Mouse (Mus musculus) layer of hippocampus, postnatal 10 days (tissue): ENCODE results near the gene Plekhm2. TPM values are rescaled to one million over a fixed set of nuclear protein-coding genes. Genes with fewer than 3 reads are reported as not detected.
A peak's percentile ranks its signal among the peaks of the same experiment; 100 is the strongest.

Experiments used
- DNase-seq, 2 experiments: peaks; one replicate each; pipeline ENCODE4 v3.0.0; 2021; ENCODE audit warnings: low spot score in 2 of 2
- total RNA-seq, 2 experiments: library from RNA; stranded (reverse); gene quantifications; 2 replicates each; pipeline ENCODE4 v1.2.3; 2021

Gene Plekhm2
- total RNA-seq, 2 experiments from 2014 or later = 55.8 to 57.4 TPM

- no peak for DNase-seq
Measured at GRCm38 (mm10) chr4:141635991-141636390, 28.7 kb downstream of the Plekhm2 start.

DNA sequence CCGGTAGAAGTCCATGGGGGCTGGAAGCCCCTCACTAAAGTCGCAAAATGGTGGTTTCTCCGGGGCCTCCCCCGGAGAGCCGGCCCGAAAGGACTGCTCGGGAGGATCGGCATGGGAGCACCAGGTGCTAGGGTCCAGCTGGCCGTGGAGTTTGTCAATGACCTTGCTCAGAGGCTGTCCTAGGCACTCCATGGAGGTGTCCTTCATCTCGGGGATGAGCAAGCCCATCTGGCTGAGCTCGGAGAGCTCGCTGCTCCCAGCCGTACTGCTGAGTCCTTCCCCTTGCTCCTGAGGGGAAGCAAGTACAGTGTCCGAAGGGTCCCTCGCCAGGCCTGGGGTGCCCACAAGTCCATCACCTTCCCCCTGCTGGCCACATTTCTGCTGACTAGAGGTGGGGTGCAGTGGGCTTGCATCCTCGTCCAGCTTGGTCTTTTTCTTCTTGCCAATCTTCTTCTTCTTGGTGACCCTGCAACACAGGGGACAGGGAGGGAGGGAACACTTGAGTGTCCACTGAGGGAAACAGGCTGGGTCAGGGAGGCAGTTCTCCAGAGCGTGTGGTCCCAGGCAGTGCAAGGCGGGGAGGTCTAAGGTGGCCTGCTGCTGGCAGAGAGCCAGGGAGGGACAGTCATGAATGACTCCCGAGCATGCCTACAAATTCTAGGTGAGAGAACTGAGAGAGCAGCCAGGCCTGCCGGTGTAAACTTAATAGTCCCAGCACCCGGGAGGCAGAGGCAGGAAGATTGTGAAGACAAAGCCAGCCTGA is 32.4 kb downstream of the Plekhm2 start:
- DNase-seq = no peak

- DNase-seq = no peak
Measured at GRCm38 (mm10) chr4:141631250-141631649, 33.4 kb downstream of the Plekhm2 start.

GRCm38 (mm10) chr4:141630021-141630420 is 34.7 kb downstream of the Plekhm2 start:
- DNase-seq = no peak

- no peak for DNase-seq
Measured at GRCm38 (mm10) chr4:141628661-141629060, 36.0 kb downstream of the Plekhm2 start.

DNA sequence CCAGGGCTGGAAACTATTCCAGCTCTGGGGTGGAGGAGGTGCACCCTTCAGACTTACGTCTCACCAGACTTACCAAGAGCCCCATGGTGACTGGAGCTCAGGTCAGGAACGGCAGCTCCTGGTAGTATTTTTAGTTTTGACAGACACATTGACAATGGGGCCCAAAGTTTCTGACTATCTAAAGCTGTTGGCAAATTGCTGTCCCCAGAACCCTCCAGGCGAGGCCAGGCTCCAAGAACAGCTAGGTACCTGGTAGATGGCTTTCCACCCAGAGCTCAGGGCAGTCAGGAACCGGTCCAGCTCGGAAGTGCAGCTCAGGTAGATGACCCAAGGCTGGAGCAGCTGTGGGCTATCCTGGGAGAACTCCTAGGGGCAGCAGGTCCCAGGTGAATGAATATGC is 37.2 kb downstream of the Plekhm2 start:
- no peak for DNase-seq

- DNase-seq = no peak
Measured at GRCm38 (mm10) chr4:141625774-141626550, 38.7 kb downstream of the Plekhm2 start.

DNA sequence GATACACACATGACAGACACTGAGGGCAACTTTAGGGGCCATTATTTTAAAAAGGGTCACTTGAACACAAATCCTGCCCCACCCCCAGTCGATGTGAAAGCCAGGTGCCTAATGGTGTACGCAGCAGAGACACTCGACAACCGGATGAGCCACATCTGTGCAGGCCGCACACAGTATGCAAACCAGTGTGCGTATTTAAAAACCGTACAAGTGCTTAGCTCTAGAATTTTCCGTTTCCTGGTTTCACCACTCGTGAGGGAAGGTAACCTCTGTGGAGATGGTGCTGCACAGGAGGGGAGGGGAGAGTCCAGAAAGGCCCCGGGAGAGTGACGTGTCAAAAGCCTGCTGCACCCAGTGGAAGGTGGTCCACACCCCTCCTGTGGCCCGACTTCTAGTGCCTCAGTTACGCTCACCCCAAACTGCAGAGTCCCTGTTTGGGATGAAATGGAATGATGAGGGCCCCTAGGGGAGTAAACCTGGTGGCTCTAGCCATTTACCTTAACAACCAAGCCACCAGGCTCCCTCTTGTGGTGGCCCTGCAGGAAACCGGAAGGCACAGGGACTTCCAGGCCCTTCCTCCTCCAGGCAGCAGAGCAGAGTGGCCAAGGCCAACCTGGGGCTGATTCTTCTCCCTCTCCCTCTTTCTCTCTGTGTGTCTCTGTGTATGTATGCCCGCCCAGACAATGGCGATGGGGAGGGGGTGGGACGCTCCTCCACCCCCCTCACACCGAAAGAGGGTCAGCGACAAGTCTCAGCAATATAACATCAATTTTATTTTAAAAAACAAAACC is 39.5 kb downstream of the Plekhm2 start:
- no peak for DNase-seq

GRCm38 (mm10) chr4:141624134-141624533 is 40.6 kb downstream of the Plekhm2 start:
- no peak for DNase-seq

- no peak for DNase-seq
Measured at GRCm38 (mm10) chr4:141623666-141624065, 41.0 kb downstream of the Plekhm2 start, which contains the start of gene Slc25a34. TSS of gene Slc25a34 (minus strand) at chr4:141623821.

DNA sequence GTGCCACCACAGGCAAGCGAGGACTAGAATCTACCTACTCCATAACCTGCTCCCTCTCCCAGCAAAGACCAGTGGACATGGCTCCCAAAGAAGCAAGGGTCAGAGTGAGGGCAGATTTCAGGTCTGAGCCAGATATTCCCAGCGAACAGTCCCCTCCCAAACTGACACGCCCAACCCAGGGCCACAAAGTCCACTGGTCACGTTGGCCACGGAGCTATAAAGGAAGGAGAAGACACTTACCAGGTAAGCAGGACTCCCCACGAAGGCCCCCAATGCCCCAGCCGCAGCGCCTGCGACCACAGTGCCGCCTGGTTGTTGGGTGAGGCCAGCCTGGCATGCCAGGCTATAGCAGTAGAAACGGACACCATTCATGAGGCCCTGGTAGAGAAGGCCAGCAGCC is 41.7 kb downstream of the Plekhm2 start:
- DNase-seq = no peak

GRCm38 (mm10) chr4:141622580-141622979 is 42.1 kb downstream of the Plekhm2 start:
- no peak for DNase-seq

- no peak for DNase-seq
Measured at GRCm38 (mm10) chr4:141622091-141622490, 42.6 kb downstream of the Plekhm2 start.

GRCm38 (mm10) chr4:141621297-141621696 is 43.4 kb downstream of the Plekhm2 start:
- no peak for DNase-seq

DNA sequence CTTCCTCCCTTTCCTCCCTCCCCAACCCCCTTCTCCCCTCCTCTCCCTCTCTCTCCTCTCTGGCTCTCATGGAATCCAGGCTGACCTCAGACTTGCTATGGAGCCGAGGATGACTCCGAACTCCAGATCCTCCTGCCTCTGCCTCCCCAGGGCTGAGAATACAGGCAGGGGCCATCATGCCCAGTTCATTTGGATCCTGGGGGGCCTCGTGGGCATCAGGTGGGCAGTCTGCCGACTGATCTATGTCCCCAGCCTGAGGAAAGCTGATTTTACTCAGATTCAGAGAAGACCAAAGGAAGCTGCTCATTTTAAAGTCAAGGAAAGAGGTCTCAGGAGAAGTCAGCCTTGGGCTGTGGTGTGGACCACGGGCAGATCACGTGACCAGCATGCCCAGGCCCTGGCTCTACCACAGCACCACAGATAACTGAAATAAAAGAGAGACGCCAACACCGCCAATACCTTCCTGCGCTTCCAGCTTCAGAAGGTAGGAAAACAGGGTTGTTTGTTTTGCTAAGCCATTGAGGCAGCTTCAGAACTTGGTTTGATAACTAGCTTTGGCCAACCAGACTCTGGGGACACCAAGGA is 45.3 kb downstream of the Plekhm2 start:
- no peak for DNase-seq

GRCm38 (mm10) chr4:141618565-141619243 is 46.0 kb downstream of the Plekhm2 start, which contains the start of gene Tmem82:
TSS of gene Tmem82 (minus strand) at chr4:141618633.
- peak; percentile 62 to 75 for DNase-seq

GRCm38 (mm10) chr4:141617863-141618564 is 46.7 kb downstream of the Plekhm2 start:
- no peak for DNase-seq

- DNase-seq = peak; percentile 69 to 80
Measured at GRCm38 (mm10) chr4:141617299-141617698, 47.4 kb downstream of the Plekhm2 start.

- no peak for DNase-seq
Measured at GRCm38 (mm10) chr4:141616811-141617210, 47.9 kb downstream of the Plekhm2 start.

GRCm38 (mm10) chr4:141614946-141615345 is 49.8 kb downstream of the Plekhm2 start:
- DNase-seq = no peak
